Mouse (Mus musculus): ENCODE data around the gene Dyrk2.

The Dyrk2 gene

GRCm38 (mm10) chr10:118840598-118840997 is 29.4 kb downstream of the Dyrk2 start:
- no peak for DNase-seq

GRCm38 (mm10) chr10:118839343-118840141 is 30.5 kb downstream of the Dyrk2 start:
- DNase-seq = no peak

GRCm38 (mm10) chr10:118837636-118838035 is 32.4 kb downstream of the Dyrk2 start:
- no peak for DNase-seq

GRCm38 (mm10) chr10:118831190-118831589 is 38.8 kb downstream of the Dyrk2 start:
- DNase-seq = no peak

GRCm38 (mm10) chr10:118829641-118830040 is 40.4 kb downstream of the Dyrk2 start:
- DNase-seq = no peak

GRCm38 (mm10) chr10:118827116-118827515 is 42.9 kb downstream of the Dyrk2 start:
- no peak for DNase-seq

GRCm38 (mm10) chr10:118824830-118825229 is 45.2 kb downstream of the Dyrk2 start:
- DNase-seq = no peak

- DNase-seq = no peak
Measured at GRCm38 (mm10) chr10:118820901-118821300, 49.1 kb downstream of the Dyrk2 start.

GRCm38 (mm10) chr10:118819846-118820245 is 50.2 kb downstream of the Dyrk2 start:
- peak; percentile 38 to 51 for DNase-seq

GRCm38 (mm10) chr10:118817089-118817488 is 52.9 kb downstream of the Dyrk2 start:
- no peak for DNase-seq

GRCm38 (mm10) chr10:118811945-118812344 is 58.1 kb downstream of the Dyrk2 start:
- DNase-seq = no peak

- peak in 1 of 2 experiments; percentile 33 for DNase-seq
Measured at GRCm38 (mm10) chr10:118810908-118811711, 58.9 kb downstream of the Dyrk2 start.

All from spleen, adult 18-20 months (tissue).